Mouse (Mus musculus) ovary, postnatal 14 days (tissue): ENCODE data around the gene Mrpl45.

Experiments used
- DNase-seq: peaks from one replicate; pipeline ENCODE4 v3.0.0; 2022; ENCODE audit warnings: low spot score

Mrpl45 gene

GRCm38 (mm10) chr11:97365556-97365955, 50.0 kb downstream of the Mrpl45 start:
- DNase-seq: no peak

DNA sequence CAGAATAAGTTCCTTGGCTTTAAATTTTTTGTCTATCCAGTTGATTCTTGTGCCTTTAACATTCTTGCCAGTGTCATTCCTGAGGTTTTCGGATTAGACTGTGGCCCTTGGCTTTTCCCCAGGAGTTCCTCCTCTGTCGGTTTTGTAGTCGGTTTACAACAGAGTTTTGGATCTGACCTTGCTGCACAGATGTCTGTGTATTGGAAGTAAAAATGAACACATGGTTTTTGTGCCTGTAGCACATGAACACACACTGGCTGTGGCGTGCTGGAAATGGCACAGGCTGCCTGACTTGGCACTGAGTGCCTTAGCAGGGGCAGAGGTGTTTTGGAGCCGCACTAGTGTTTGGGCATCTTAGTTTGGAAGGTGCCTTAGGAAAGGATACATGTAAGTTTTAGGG, 53.0 kb downstream of the Mrpl45 start:
- no peak for DNase-seq

DNA sequence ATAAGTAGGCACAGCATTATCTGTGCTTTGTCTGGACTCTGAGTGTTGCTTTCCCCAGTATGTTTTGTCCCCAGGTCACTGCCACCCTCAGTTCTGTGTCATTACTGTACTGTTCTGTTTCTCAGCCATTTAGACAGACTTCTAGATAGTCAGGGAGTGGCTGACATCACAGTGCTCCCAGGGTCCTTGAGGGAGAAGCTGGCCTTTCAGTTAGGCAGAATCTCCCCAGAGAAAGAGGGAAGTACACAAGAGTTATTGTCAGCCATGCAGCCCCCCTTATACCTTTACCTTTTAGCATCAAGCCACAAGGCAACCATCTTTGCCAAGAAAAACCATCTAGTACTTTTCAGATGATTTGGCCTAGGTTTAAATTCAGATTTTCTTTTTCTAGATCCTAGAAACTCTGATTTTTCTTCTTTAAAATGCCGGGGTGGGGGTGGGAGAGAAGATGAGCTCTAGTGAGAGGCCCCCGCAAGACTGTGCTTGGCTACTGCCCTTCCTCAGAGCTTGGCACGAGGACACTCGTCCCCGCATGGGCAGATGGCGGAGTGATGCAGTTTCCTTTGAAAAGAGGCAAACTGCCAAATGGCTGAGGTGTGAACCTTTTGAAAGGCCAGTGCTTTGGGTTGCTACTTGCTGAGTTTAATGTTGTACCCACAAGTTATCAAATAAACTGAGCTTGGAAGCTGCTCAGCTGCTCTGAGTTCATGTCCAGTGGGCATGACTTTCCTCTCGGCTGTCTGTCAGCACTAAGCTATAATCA, 55.0 kb downstream of the Mrpl45 start:
- no peak for DNase-seq

- DNase-seq: no peak
These were observed 56.8 kb downstream of the Mrpl45 start for GRCm38 (mm10) chr11:97372159-97372864.

- DNase-seq: no peak
These were observed 57.9 kb downstream of the Mrpl45 start for GRCm38 (mm10) chr11:97373402-97373801.
